Mouse (Mus musculus) heart, adult 10 weeks (tissue): Measurements from ENCODE around the gene Gm3500. TPM values are rescaled to one million over a fixed set of nuclear protein-coding genes. Genes with fewer than 3 reads are reported as not detected.

Experiments used
- polyA plus RNA-seq: library from polyadenylated mRNA; stranded (reverse); fragments of 350-450 nt; fragmentation: Illumina TruSeq; extraction: RNeasy Lipid Tissue Mini Kit (QIAGEN cat#74804); gene quantifications from one replicate; pipeline ENCODE4 v1.2.3, GENCODE M21; 2014; ENCODE audit warnings: low read depth, low replicate concordance

Gm3500 gene
- polyA plus RNA-seq = 0.31 TPM

DNA sequence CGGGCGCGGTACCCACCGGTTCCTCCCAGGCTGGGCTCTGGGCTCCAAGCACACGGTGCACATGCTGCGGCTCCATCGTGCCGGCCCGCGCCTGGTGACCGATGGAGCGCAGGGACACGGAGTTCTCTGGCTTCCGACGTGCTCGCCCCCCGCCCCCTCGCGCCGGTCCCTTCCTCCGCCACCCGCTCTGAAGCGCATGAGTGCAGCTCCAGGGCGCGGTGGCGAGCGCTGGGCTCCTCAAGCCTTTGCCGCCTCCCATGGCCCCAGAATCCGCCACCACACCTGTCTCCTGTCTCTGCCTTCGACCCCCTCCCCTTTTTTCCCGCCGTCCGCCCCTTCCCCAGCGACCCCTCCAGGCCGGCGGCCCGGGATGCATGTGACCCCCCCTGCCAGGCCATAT is at the start of gene Gm3500:
Gene Gm3500, minus strand, starts transcription at position 101 of the 400 bp plus-strand sequence.

DNA sequence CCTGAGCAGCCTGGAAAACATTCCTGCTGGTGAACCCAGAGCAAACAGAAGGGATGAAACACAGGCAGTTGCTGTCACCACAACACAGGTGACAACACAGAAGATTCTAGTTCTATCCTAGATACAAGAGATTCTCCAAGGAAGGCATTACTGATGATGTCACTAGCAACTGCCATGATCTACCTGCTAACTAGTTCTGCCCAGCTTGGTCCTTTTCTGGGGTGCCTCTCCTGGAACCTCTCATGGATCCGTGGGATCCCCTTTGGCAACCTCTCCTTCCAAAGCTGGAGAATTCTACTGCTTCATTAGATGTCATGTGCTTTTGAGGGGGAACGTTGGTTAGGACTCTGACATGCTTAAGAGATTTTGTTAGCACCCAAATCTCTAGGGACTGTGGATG is 54.0 kb downstream of the Gm3500 start, which contains the start of gene Gm3542:
Gene Gm3542, minus strand, starts transcription at position 101 of the 400 bp plus-strand sequence.

Other genes starting within 250 kb of the Gm3500 start
- gene Gm3317, start 224.5 kb downstream of the Gm3500 start, polyA plus RNA-seq = not detected
- gene Gm8271, start 203.3 kb downstream of the Gm3500 start, polyA plus RNA-seq = not detected
- not detected for gene Gm3526, start 128.5 kb downstream of the Gm3500 start, polyA plus RNA-seq
- gene Gm3542, start 54.1 kb downstream of the Gm3500 start, polyA plus RNA-seq = not detected
- not detected for gene Gm3194, start 66.4 kb upstream of the Gm3500 start, polyA plus RNA-seq
- gene Gm8246, start 88.8 kb upstream of the Gm3500 start, polyA plus RNA-seq = not detected
- not detected for gene Gm3187, start 95.2 kb upstream of the Gm3500 start, polyA plus RNA-seq
- 0.65 TPM for gene Gm3488, start 112.6 kb upstream of the Gm3500 start, polyA plus RNA-seq
- not detected for gene Gm3532, start 149.4 kb upstream of the Gm3500 start, polyA plus RNA-seq
- gene Gm8265, start 244.0 kb upstream of the Gm3500 start, polyA plus RNA-seq = not detected